In genomic region chr8:124052110-124052509, GRCm38 (mm10) we compare ENCODE assay signal across 9 mouse cellular contexts. TPM values are rescaled to one million over a fixed set of nuclear protein-coding genes. Genes with fewer than 3 reads are reported as not detected.
DNase-seq lines count a peak whose midpoint lies in the region; ATAC-seq and TF ChIP-seq lines count a peak whose summit lies in the region.
"Had no signal": no experiment of that assay in that cellular context is flagged by ENCODE, and none has a peak within 500 bp of the region (broad histone marks: within the 10 kb centered on the region; RNA-seq: fewer than 3 reads in every experiment).

No protein-coding gene starts in this region.

- no peak for TF ChIP-seq POLR2A in ES-Bruce4 (IDR thresholded peaks at IDR 0.05; ENCODE audit: insufficient read depth, low read length)
- TF ChIP-seq POLR2A in embryonic fibroblast, embryonic 13.5 days (IDR thresholded peaks at IDR 0.05; ENCODE audit: low read depth, low read length), result no peak

- no peak overlapping the region for H3K4me2 ChIP-seq in heart, postnatal 0 days (ENCODE audit: low read depth, low read length)
- no peak overlapping the region for H3K4me2 ChIP-seq in liver, embryonic 13.5 days
- H3K4me2 ChIP-seq in neural tube, embryonic 13.5 days, result no peak overlapping the region
- H3K4me2 ChIP-seq: heart, embryonic 13.5 days had no signal

- TF ChIP-seq CTCF in ES-Bruce4 (IDR thresholded peaks at IDR 0.05; ENCODE audit: low read depth, low read length), result peak; percentile 99
- TF ChIP-seq CTCF in embryonic fibroblast, embryonic 13.5 days (IDR thresholded peaks at IDR 0.05; ENCODE audit: borderline replicate concordance, insufficient read depth, low read length), result peak; percentile 97
- peak; percentile 98 for TF ChIP-seq CTCF in heart, postnatal 0 days (IDR thresholded peaks at IDR 0.05; ENCODE audit: low read depth)

- no peak overlapping the region for H3K9ac ChIP-seq in ES-Bruce4 (ENCODE audit: low read depth, poor library complexity, severe bottlenecking)
- no peak overlapping the region for H3K9ac ChIP-seq in heart, postnatal 0 days (replicated peaks; ENCODE audit: low read depth, low read length)
- no peak overlapping the region for H3K9ac ChIP-seq in liver, embryonic 13.5 days
- no peak overlapping the region for H3K9ac ChIP-seq in neural tube, embryonic 13.5 days
- H3K9ac ChIP-seq: heart, embryonic 13.5 days had no signal

- H3K9me3 ChIP-seq in ES-Bruce4 (replicated peaks; ENCODE audit: control insufficient read depth, insufficient read depth, low read length, poor library complexity, severe bottlenecking), result no peaks in the 10 kb centered on the region
- H3K9me3 ChIP-seq in heart, postnatal 0 days (replicated peaks; ENCODE audit: control insufficient read depth, low read length), result no peaks in the 10 kb centered on the region
- H3K9me3 ChIP-seq in liver, embryonic 13.5 days (replicated peaks), result no peaks in the 10 kb centered on the region
- no peaks in the 10 kb centered on the region for H3K9me3 ChIP-seq in neural tube, embryonic 13.5 days
- H3K9me3 ChIP-seq: heart, embryonic 13.5 days had no signal

- H3K4me1 ChIP-seq in ES-Bruce4 (ENCODE audit: control insufficient read depth, insufficient read depth, low read length), result no peaks in the 10 kb centered on the region
- H3K4me1 ChIP-seq in embryonic fibroblast, embryonic 13.5 days (ENCODE audit: control insufficient read depth, insufficient read depth, low read length), result no peaks in the 10 kb centered on the region
- no peaks in the 10 kb centered on the region for H3K4me1 ChIP-seq in heart, postnatal 0 days (ENCODE audit: control insufficient read depth, insufficient read depth)
- H3K4me1 ChIP-seq in liver, embryonic 13.5 days (replicated peaks), result peaks cover 8% of the 10 kb centered on the region
- H3K4me1 ChIP-seq in neural tube, embryonic 13.5 days (replicated peaks), result peaks cover 5% of the 10 kb centered on the region; the same call in 1 of the 2 replicates

- H3K27me3 ChIP-seq in ES-Bruce4 (ENCODE audit: control insufficient read depth, insufficient read depth, low read length, poor library complexity, severe bottlenecking), result no peaks in the 10 kb centered on the region
- H3K27me3 ChIP-seq in heart, postnatal 0 days (ENCODE audit: control insufficient read depth, insufficient read depth, low read length), result 0 out of 2 replicates have a peak, but pooled peaks cover 4% of the 10 kb centered on the region
- H3K27me3 ChIP-seq in liver, embryonic 13.5 days, result no peaks in the 10 kb centered on the region
- no peaks in the 10 kb centered on the region for H3K27me3 ChIP-seq in neural tube, embryonic 13.5 days

- H3K4me3 ChIP-seq in ES-Bruce4 (ENCODE audit: low read depth, low read length), result no peak overlapping the region
- H3K4me3 ChIP-seq in embryonic fibroblast, embryonic 13.5 days (ENCODE audit: insufficient read depth, low read length), result no peak overlapping the region
- H3K4me3 ChIP-seq in heart, postnatal 0 days (ENCODE audit: low read depth, low read length), result no peak overlapping the region
- H3K4me3 ChIP-seq in liver, embryonic 13.5 days (replicated peaks), result no peak overlapping the region
- no peak overlapping the region for H3K4me3 ChIP-seq in neural tube, embryonic 13.5 days
- H3K4me3 ChIP-seq: heart, embryonic 13.5 days had no signal

- H3K36me3 ChIP-seq in ES-Bruce4 (ENCODE audit: control insufficient read depth, insufficient read depth, low read length, poor library complexity, severe bottlenecking), result peaks cover 25% of the 10 kb centered on the region
- H3K36me3 ChIP-seq in heart, postnatal 0 days (replicated peaks; ENCODE audit: control insufficient read depth, insufficient read depth, low read length), result peaks cover 14% of the 10 kb centered on the region
- H3K36me3 ChIP-seq in liver, embryonic 13.5 days, result peaks cover 29% of the 10 kb centered on the region
- H3K36me3 ChIP-seq in neural tube, embryonic 13.5 days, result peaks cover 21% of the 10 kb centered on the region

- 17% methylated on average over 3 of the region's 3 CpGs for WGBS in heart, postnatal 0 days
- WGBS in liver, embryonic 13.5 days (ENCODE audit: insufficient replicate concordance), result 33% methylated on average over 3 of the region's 3 CpGs
- 16% methylated on average over 3 of the region's 3 CpGs for WGBS in neural tube, embryonic 13.5 days

- peak; percentile 71 to 76 for DNase-seq in adrenal gland, postnatal 36 days
- peak; percentile 67 for DNase-seq in heart, postnatal 0 days (ENCODE audit: low spot score)
- DNase-seq in kidney, postnatal 25 days, result peak; percentile 57 to 77
- DNase-seq in liver, embryonic 13.5 days, result peak; percentile 28
- DNase-seq in thymus, postnatal 0 days (ENCODE audit: low spot score), result peak; percentile 67

- TF ChIP-seq EP300 in ES-Bruce4 (IDR thresholded peaks at IDR 0.05; ENCODE audit: insufficient read depth, low read depth, low read length), result 0 out of 2 replicates have a peak, but pooled peaks have one; percentile 17
- no peak for TF ChIP-seq EP300 in heart, postnatal 0 days (IDR thresholded peaks at IDR 0.05; ENCODE audit: low read depth)

- no peak overlapping the region for H3K27ac ChIP-seq in ES-Bruce4 (ENCODE audit: insufficient read depth, low read length)
- H3K27ac ChIP-seq in embryonic fibroblast, embryonic 13.5 days (ENCODE audit: insufficient read depth, low read length), result no peak overlapping the region
- H3K27ac ChIP-seq in heart, postnatal 0 days (ENCODE audit: low read depth), result no peak overlapping the region
- no peak overlapping the region for H3K27ac ChIP-seq in liver, embryonic 13.5 days
- H3K27ac ChIP-seq in neural tube, embryonic 13.5 days (replicated peaks), result no peak overlapping the region
- H3K27ac ChIP-seq: heart, embryonic 13.5 days had no signal

- peak; percentile 69 for ATAC-seq in heart, postnatal 0 days (ENCODE audit: insufficient read depth, low read depth)
- 0 out of 2 replicates have a peak, but pooled peaks have one; percentile 53 for ATAC-seq in liver, embryonic 13.5 days (ENCODE audit: low read depth)
- peak; percentile 56 for ATAC-seq in neural tube, embryonic 13.5 days (ENCODE audit: low read depth)

RNA-seq across cellular contexts. Expression of gene Urb2, which starts 30.8 kb away (rescaled TPM):
- polyA plus RNA-seq in ES-Bruce4 (2011; ENCODE audit: insufficient read depth, insufficient read length, low read depth, missing spikeins), result 48.5 and 49.7 TPM in 2 replicates
- 10 to 100 TPM; 12.7 to 16.0 TPM for total RNA-seq in adrenal gland, postnatal 36 days (2021)
- 14.6 and 15.9 TPM in 2 replicates for polyA plus RNA-seq in embryonic fibroblast, embryonic 13.5 days (2011; ENCODE audit: insufficient read length, low read depth, missing spikeins)
- 9.8 and 11.7 TPM in 2 replicates for total RNA-seq in heart, postnatal 0 days (2014; rRNA removed; ENCODE audit: low replicate concordance)
- 0.74 and 0.97 TPM in 2 replicates for polyA plus RNA-seq in heart, postnatal 0 days (2015; fragmentation: Nextera tagmentation; extraction: Ambion mirVana)
- 2.5 and 4.0 TPM in 2 replicates for polyA plus RNA-seq in liver, embryonic 13.5 days (2015; fragmentation: Nextera tagmentation; extraction: Ambion mirVana)
- polyA plus RNA-seq in neural tube, embryonic 13.5 days (2015; fragmentation: Nextera tagmentation; extraction: Ambion mirVana), result 3.6 and 3.8 TPM in 2 replicates
- polyA plus RNA-seq in thymus, postnatal 0 days (2015; fragmentation: Nextera tagmentation; extraction: Ambion mirVana), result 4.0 and 4.2 TPM in 2 replicates

RNA-seq across cellular contexts. Expression of gene Taf5l, which starts 30.9 kb away (rescaled TPM):
- 62.3 and 68.1 TPM in 2 replicates for polyA plus RNA-seq in ES-Bruce4 (2011; ENCODE audit: insufficient read depth, insufficient read length, low read depth, missing spikeins)
- 10 to 100 TPM; 21.3 to 26.5 TPM for total RNA-seq in adrenal gland, postnatal 36 days (2021)
- polyA plus RNA-seq in embryonic fibroblast, embryonic 13.5 days (2011; ENCODE audit: insufficient read length, low read depth, missing spikeins), result 30.6 and 36.3 TPM in 2 replicates
- 31.8 and 46.3 TPM in 2 replicates for total RNA-seq in heart, postnatal 0 days (2014; rRNA removed; ENCODE audit: low replicate concordance)
- polyA plus RNA-seq in heart, postnatal 0 days (2015; fragmentation: Nextera tagmentation; extraction: Ambion mirVana), result 14.1 and 17.2 TPM in 2 replicates
- 28.6 and 29.9 TPM in 2 replicates for polyA plus RNA-seq in liver, embryonic 13.5 days (2015; fragmentation: Nextera tagmentation; extraction: Ambion mirVana)
- 24.1 and 27.3 TPM in 2 replicates for polyA plus RNA-seq in neural tube, embryonic 13.5 days (2015; fragmentation: Nextera tagmentation; extraction: Ambion mirVana)
- polyA plus RNA-seq in thymus, postnatal 0 days (2015; fragmentation: Nextera tagmentation; extraction: Ambion mirVana), result 60.5 and 60.6 TPM in 2 replicates
